Mouse (Mus musculus): ENCODE results near the gene B3galt1. TPM values are rescaled to one million over a fixed set of nuclear protein-coding genes. Genes with fewer than 3 reads are reported as not detected.

Gene B3galt1
- polyA plus RNA-seq, 1 experiment: 0.04 TPM

DNA sequence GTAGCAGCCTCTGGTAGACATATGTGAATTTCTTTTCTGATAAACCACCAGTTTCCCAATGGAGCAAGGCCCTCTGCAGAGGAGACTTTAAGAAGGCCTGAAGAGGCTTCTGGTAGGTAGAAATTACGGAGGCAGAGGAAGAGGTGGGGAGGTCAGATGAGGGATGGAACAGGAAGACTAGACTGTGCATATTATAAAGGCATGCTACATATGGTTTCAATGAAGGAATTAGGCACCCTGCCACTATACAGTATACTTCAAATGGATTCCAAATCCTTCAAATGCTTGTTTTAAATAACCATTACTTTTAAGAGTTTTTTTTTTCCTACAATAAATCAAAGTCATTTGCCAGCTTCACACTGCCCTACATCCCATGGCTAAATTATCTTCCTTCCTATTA lies 518.8 kb downstream of the B3galt1 start:
- WGBS: 70% methylated on average over 1 of the region's 1 CpGs

DNA sequence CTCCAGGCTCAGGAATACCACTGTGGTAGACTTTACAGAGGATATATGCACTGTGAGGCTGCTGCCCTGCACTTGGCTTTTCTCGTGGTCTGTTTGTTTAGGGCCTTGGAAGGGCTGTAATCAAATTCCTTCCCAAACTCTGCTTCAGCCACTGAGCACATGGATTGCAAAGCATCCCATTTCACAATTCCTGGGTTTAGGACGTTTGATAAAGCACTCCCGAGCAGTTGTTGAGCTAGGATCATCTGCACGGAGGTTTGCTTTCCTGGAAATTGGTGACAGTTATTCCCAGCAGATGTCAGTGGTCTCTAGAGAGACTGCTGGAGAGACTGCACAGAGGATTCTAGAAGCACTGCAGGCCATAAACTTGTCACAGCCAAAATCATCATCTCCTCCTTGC lies 520.4 kb downstream of the B3galt1 start:
- Histone ChIP-seq H3K4me1 (ENCODE audit: control insufficient read depth, insufficient read depth, insufficient read length, low read length) (no peaks in the 10 kb centered on the region), H3K27ac (ENCODE audit: insufficient read depth, low read depth, low read length) (no peak overlapping the region), H3K27me3 (ENCODE audit: control insufficient read depth, insufficient read depth, low read length) (no peaks in the 10 kb centered on the region), H3K36me3 (ENCODE audit: control insufficient read depth, insufficient read depth, low read length) (no peaks in the 10 kb centered on the region), H3K4me3 (ENCODE audit: low read depth, low read length) (no peak overlapping the region)
- TF ChIP-seq POLR2A (IDR thresholded peaks at IDR 0.05; ENCODE audit: low read depth, low read length): no peak
- TF ChIP-seq CTCF (IDR thresholded peaks at IDR 0.05; ENCODE audit: extremely low read depth, insufficient read length, insufficient replicate concordance, low read depth, low read length): no peak
- WGBS: 42% methylated on average over 4 of the region's 4 CpGs

More for the DNA sequence above, 518.8 kb downstream of the B3galt1 start:
- no peaks in the 10 kb centered on the region for H3K36me3 ChIP-seq (ENCODE audit: control insufficient read depth, insufficient read depth, low read length)
- no peak overlapping the region for H3K4me3 ChIP-seq (ENCODE audit: low read depth, low read length)
- TF ChIP-seq POLR2A (IDR thresholded peaks at IDR 0.05; ENCODE audit: low read depth, low read length): no peak
- TF ChIP-seq CTCF (IDR thresholded peaks at IDR 0.05; ENCODE audit: extremely low read depth, insufficient read length, insufficient replicate concordance, low read depth, low read length): no peak
- H3K4me1 ChIP-seq (ENCODE audit: control insufficient read depth, insufficient read depth, insufficient read length, low read length): no peaks in the 10 kb centered on the region
- no peak overlapping the region for H3K27ac ChIP-seq (ENCODE audit: insufficient read depth, low read depth, low read length)
- H3K27me3 ChIP-seq (ENCODE audit: control insufficient read depth, insufficient read depth, low read length): no peaks in the 10 kb centered on the region

DNA sequence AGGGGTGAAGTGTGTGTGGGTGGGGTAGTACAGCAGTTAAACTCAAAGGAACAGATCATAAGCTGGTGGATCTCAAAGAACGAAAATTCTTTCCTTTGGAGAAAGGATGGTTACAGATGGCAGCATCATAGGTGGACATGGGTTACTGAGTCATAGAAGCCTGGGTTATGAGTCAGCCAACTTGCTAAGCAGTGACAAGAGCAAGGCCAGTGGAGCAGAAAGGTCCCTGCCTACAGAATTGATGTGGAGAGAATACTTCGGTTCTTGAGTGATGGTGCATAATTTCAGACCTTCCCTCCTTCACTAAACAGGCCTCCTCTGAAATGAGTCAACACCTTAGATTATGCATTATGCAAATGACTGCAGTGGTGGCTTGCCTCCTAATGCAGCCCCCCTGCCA lies 525.9 kb downstream of the B3galt1 start:
- no peak overlapping the region for H3K27ac ChIP-seq (ENCODE audit: insufficient read depth, low read depth, low read length)
- H3K27me3 ChIP-seq (ENCODE audit: control insufficient read depth, insufficient read depth, low read length): no peaks in the 10 kb centered on the region
- H3K4me3 ChIP-seq (ENCODE audit: low read depth, low read length): no peak overlapping the region
- WGBS: 84% methylated on average over 2 of the region's 2 CpGs
- no peaks in the 10 kb centered on the region for H3K4me1 ChIP-seq (ENCODE audit: control insufficient read depth, insufficient read depth, insufficient read length, low read length)
- TF ChIP-seq CTCF (IDR thresholded peaks at IDR 0.05; ENCODE audit: extremely low read depth, insufficient read length, insufficient replicate concordance, low read depth, low read length) (no peak), POLR2A (IDR thresholded peaks at IDR 0.05; ENCODE audit: low read depth, low read length) (no peak)
- H3K36me3 ChIP-seq (ENCODE audit: control insufficient read depth, insufficient read depth, low read length): no peaks in the 10 kb centered on the region

DNA sequence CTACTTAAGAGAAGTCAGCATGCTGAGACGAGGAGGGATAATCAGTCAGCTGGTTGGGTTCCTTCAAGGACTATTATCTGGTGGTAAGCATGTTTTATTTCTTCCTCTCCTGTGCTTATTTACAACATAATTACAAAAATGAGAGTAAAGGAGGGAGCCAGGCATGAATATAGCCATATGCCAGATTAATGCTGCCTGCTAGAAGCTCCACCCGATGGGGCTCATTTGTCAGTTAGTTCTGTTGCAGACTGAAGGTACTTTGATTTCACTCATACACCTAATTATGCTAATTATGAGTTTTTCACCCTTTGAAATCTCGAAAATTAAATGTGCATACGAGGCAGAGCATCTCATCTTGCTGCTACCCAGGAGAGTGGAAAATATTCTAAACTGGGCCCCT lies 539.0 kb downstream of the B3galt1 start:
- TF ChIP-seq CTCF (IDR thresholded peaks at IDR 0.05; ENCODE audit: extremely low read depth, insufficient read length, insufficient replicate concordance, low read depth, low read length): no peak
- no peak for TF ChIP-seq POLR2A (IDR thresholded peaks at IDR 0.05; ENCODE audit: low read depth, low read length)
- Histone ChIP-seq H3K36me3 (ENCODE audit: control insufficient read depth, insufficient read depth, low read length) (no peaks in the 10 kb centered on the region), H3K4me1 (ENCODE audit: control insufficient read depth, insufficient read depth, insufficient read length, low read length) (no peaks in the 10 kb centered on the region), H3K27me3 (ENCODE audit: control insufficient read depth, insufficient read depth, low read length) (no peaks in the 10 kb centered on the region), H3K27ac (ENCODE audit: insufficient read depth, low read depth, low read length) (no peak overlapping the region), H3K4me3 (ENCODE audit: low read depth, low read length) (no peak overlapping the region)
- WGBS: 74% methylated on average over 4 of the region's 4 CpGs

DNA sequence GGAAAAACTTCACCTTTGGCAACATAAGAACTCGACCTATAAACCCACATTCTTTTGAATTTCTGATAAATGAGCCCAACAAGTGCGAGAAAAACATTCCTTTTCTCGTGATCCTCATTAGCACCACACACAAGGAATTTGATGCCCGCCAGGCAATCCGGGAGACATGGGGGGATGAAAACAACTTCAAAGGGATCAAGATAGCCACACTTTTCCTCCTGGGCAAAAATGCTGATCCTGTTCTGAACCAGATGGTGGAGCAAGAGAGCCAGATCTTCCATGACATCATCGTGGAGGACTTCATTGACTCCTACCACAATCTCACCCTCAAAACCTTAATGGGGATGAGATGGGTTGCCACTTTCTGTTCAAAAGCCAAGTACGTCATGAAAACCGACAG lies 552.4 kb downstream of the B3galt1 start:
- Histone ChIP-seq H3K36me3 (ENCODE audit: control insufficient read depth, insufficient read depth, low read length) (no peaks in the 10 kb centered on the region), H3K4me3 (ENCODE audit: low read depth, low read length) (no peak overlapping the region), H3K27ac (ENCODE audit: insufficient read depth, low read depth, low read length) (no peak overlapping the region), H3K4me1 (ENCODE audit: control insufficient read depth, insufficient read depth, insufficient read length, low read length) (no peaks in the 10 kb centered on the region), H3K27me3 (ENCODE audit: control insufficient read depth, insufficient read depth, low read length) (no peaks in the 10 kb centered on the region)
- WGBS: 78% methylated on average over 8 of the region's 8 CpGs
- TF ChIP-seq CTCF (IDR thresholded peaks at IDR 0.05; ENCODE audit: extremely low read depth, insufficient read length, insufficient replicate concordance, low read depth, low read length) (no peak), POLR2A (IDR thresholded peaks at IDR 0.05; ENCODE audit: low read depth, low read length) (no peak)

DNA sequence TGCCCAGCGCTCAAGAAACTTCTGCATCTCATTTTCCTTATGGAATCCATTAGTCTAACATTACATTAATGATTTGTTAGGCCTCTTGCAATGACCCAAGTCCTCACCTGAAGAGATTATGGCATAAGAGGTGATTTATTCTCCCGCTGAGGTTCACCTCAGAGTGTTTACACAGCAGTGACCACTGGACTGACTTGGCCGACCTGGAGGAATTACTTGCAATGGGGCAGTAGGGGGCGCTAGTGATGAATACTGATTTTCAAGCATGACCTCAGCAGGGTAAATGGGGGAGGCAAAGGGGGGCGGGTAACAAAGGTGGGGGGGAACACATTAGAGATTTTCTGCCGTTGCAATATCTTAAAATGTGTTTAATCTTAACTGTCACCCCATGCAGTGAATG lies 559.1 kb downstream of the B3galt1 start:
- no peak overlapping the region for H3K27ac ChIP-seq (ENCODE audit: insufficient read depth, low read depth, low read length)
- no peaks in the 10 kb centered on the region for H3K4me1 ChIP-seq (ENCODE audit: control insufficient read depth, insufficient read depth, insufficient read length, low read length)
- no peaks in the 10 kb centered on the region for H3K36me3 ChIP-seq (ENCODE audit: control insufficient read depth, insufficient read depth, low read length)
- no peak overlapping the region for H3K4me3 ChIP-seq (ENCODE audit: low read depth, low read length)
- WGBS: 50% methylated on average over 6 of the region's 6 CpGs
- TF ChIP-seq CTCF (IDR thresholded peaks at IDR 0.05; ENCODE audit: extremely low read depth, insufficient read length, insufficient replicate concordance, low read depth, low read length): no peak
- H3K27me3 ChIP-seq (ENCODE audit: control insufficient read depth, insufficient read depth, low read length): no peaks in the 10 kb centered on the region

DNA sequence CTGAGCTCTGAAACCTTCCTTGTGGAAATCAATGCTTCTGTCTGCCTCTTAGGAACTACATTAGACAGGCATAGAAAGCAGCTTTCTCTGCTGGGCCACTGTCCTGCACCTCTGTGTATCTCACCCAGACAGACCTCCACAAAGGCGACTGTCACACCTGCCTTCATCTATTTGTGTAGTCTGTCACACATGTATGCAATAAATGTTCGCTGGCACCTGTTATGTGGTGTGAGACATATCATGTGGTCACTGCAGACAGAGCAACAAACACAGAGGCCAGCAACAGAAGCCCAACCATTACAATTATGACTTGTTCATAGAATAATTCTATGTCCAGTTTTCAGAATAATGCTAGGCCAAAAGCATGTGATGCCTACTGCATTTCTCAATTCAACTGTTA lies 575.4 kb downstream of the B3galt1 start:
- TF ChIP-seq CTCF (IDR thresholded peaks at IDR 0.05; ENCODE audit: extremely low read depth, insufficient read length, insufficient replicate concordance, low read depth, low read length): no peak
- no peak for TF ChIP-seq POLR2A (IDR thresholded peaks at IDR 0.05; ENCODE audit: low read depth, low read length)
- H3K4me3 ChIP-seq (ENCODE audit: low read depth, low read length): no peak overlapping the region
- H3K27me3 ChIP-seq (ENCODE audit: control insufficient read depth, insufficient read depth, low read length): no peaks in the 10 kb centered on the region
- WGBS: 73% methylated on average over 2 of the region's 2 CpGs
- H3K36me3 ChIP-seq (ENCODE audit: control insufficient read depth, insufficient read depth, low read length): no peaks in the 10 kb centered on the region
- no peak overlapping the region for H3K27ac ChIP-seq (ENCODE audit: insufficient read depth, low read depth, low read length)
- no peaks in the 10 kb centered on the region for H3K4me1 ChIP-seq (ENCODE audit: control insufficient read depth, insufficient read depth, insufficient read length, low read length)

DNA sequence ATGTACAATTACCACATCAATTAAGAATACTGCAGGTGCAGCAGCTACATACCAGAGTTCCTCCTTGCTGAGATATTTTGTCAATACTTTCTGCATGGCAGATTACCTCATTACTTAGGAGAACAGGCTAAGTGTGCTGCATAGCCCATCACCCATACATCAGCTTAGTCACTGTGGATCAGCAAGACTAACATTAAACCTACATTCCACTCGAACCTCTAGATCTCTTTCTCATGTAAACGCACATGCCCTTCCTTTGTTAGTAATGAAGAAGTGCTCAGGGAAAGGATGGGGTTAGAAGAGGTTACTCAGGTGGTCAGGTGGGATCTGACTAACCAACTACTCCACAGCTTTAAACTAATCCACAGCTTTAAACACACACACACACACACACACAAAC lies 577.6 kb downstream of the B3galt1 start:
- H3K27me3 ChIP-seq (ENCODE audit: control insufficient read depth, insufficient read depth, low read length): no peaks in the 10 kb centered on the region
- H3K27ac ChIP-seq (ENCODE audit: insufficient read depth, low read depth, low read length): no peak overlapping the region
- WGBS: 67% methylated on average over 2 of the region's 2 CpGs
- no peaks in the 10 kb centered on the region for H3K36me3 ChIP-seq (ENCODE audit: control insufficient read depth, insufficient read depth, low read length)
- no peak overlapping the region for H3K4me3 ChIP-seq (ENCODE audit: low read depth, low read length)
- TF ChIP-seq CTCF (IDR thresholded peaks at IDR 0.05; ENCODE audit: extremely low read depth, insufficient read length, insufficient replicate concordance, low read depth, low read length) (no peak), POLR2A (IDR thresholded peaks at IDR 0.05; ENCODE audit: low read depth, low read length) (no peak)
- H3K4me1 ChIP-seq (ENCODE audit: control insufficient read depth, insufficient read depth, insufficient read length, low read length): no peaks in the 10 kb centered on the region
